Mouse (Mus musculus) liver, embryonic 14.5 days (tissue): ENCODE measurements around the gene Slc25a53. TPM values are rescaled to one million over a fixed set of nuclear protein-coding genes. Genes with fewer than 3 reads are reported as not detected.
A peak's percentile ranks its signal among the peaks of the same experiment; 100 is the strongest.

Source experiments
- ATAC-seq: fragments of 200-750 bp; cut with Nextera tagmentation; 2 replicates; pipeline ENCODE4 v1.8.0; 2017; ENCODE audit warnings: moderate number of reproducible peaks, mild to moderate bottlenecking, moderate library complexity; ENCODE audit not compliant: insufficient read depth
- DNase-seq, 3 experiments: peaks; one replicate each; pipeline ENCODE4 v3.0.0-alpha.2; 2012 to 2013; ENCODE audit warnings: low read depth in 3 of 3, low spot score in 3 of 3
- H3K27ac ChIP-seq: fragments of 300-500 bp; sonication (generic); 2 replicates; pipeline ENCODE4 v1.5.1; 2014; ENCODE audit warnings: moderate library complexity, mild to moderate bottlenecking, control low read depth, inconsistent platforms
- H3K27me3 ChIP-seq: fragments of 300-500 bp; sonication (generic); 2 replicates; pipeline ENCODE4 v1.6.1; 2014; ENCODE audit warnings: mild to moderate bottlenecking, low read length, moderate library complexity; ENCODE audit not compliant: control insufficient read depth, insufficient read depth
- H3K36me3 ChIP-seq: fragments of 300-500 bp; sonication (generic); replicated peaks from 2 replicates; pipeline ENCODE4 v1.6.1; 2014; ENCODE audit warnings: low read depth; ENCODE audit not compliant: control insufficient read depth, insufficient read depth
- H3K4me1 ChIP-seq, 2 experiments: fragments of 200-500 bp in 1 of 2; fragments of 300-500 bp in 1 of 2; sonication (generic) in 1 of 2; replicated peaks; 2 replicates each; pipeline ENCODE4 v1.6.1; 2012 to 2014; ENCODE audit warnings: antibody characterized with exemption in 1 of 2, inconsistent platforms in 1 of 2, low read length in 1 of 2; ENCODE audit not compliant: control insufficient read depth in 2 of 2, insufficient read depth in 2 of 2
- H3K4me2 ChIP-seq: fragments of 300-500 bp; sonication (generic); 2 replicates; pipeline ENCODE4 v1.6.1; 2014; ENCODE audit warnings: low read depth, mild to moderate bottlenecking, control low read depth, moderate library complexity
- H3K4me3 ChIP-seq, 2 experiments: fragments of 200-500 bp in 1 of 2; fragments of 300-500 bp in 1 of 2; sonication (generic) in 1 of 2; 2 replicates each; pipeline ENCODE4 v1.5.1; 2012 to 2014; ENCODE audit warnings: low read depth in 2 of 2, low read length in 2 of 2, mild to moderate bottlenecking in 2 of 2, control low read depth in 1 of 2, inconsistent platforms in 1 of 2, moderate library complexity in 1 of 2; ENCODE audit not compliant: insufficient read depth in 1 of 2
- H3K9ac ChIP-seq: fragments of 300-500 bp; sonication (generic); replicated peaks from 2 replicates; pipeline ENCODE4 v1.6.1; 2014; ENCODE audit warnings: mild to moderate bottlenecking, control low read depth, moderate library complexity
- H3K9me3 ChIP-seq: fragments of 300-500 bp; sonication (generic); 2 replicates; pipeline ENCODE4 v1.6.1; 2016; ENCODE audit warnings: low read length, mixed read lengths; ENCODE audit not compliant: control insufficient read depth
- CTCF ChIP-seq: IDR thresholded peaks from 2 replicates; pipeline ENCODE4 v1.5.1; 2016; ENCODE audit warnings: antibody characterized with exemption, low read depth, control low read depth
- EP300 ChIP-seq: IDR thresholded peaks from 2 replicates; pipeline ENCODE4 v1.6.1; 2016; ENCODE audit warnings: antibody characterized with exemption, low read depth
- WGBS: fragments of 180-500 bp; shearing (Covaris S2); extraction: QIAGEN DNeasy Blood & Tissue Kit; methylation state at CpG from one replicate; pipeline ENCODE4 v1.1.7; 2014; ENCODE audit not compliant: insufficient replicate concordance; 5-methylcytosine and 5-hydroxymethylcytosine counted together
- polyA plus RNA-seq, 2 experiments: library from polyadenylated mRNA; depleted of rRNA in 1 of 2; stranded (reverse) in 1 of 2; unstranded in 1 of 2; fragments of >200 nt; fragmentation: Nextera tagmentation in 1 of 2; extraction: Ambion mirVana in 1 of 2; gene quantifications; 2 replicates each; pipeline versions ENCODE4 v1.2.1 to v1.2.3; 2012 to 2014

Slc25a53 gene
- polyA plus RNA-seq, 2 experiments, result 1.3 to 2.1 TPM

GRCm38 (mm10) chrX:137037470-137037999 is 567 bp downstream of the Slc25a53 start:
- peak overlapping the region; percentile 63 for H3K9ac ChIP-seq
- DNase-seq (no peak), ATAC-seq (peak; percentile 27; the same call in 1 of the 2 replicates)
- H3K4me1 ChIP-seq, result peaks cover 0 to 2% of the 10 kb centered on the region in 2 experiments; a peak in 1 of 4 replicates
- peak overlapping the region; percentile 65 for H3K4me2 ChIP-seq
- no peaks in the 10 kb centered on the region for H3K9me3 ChIP-seq
- H3K36me3 ChIP-seq, result no peaks in the 10 kb centered on the region
- WGBS, result 12% methylated on average over 12 of the region's 12 CpGs
- H3K27ac ChIP-seq, result no peak overlapping the region
- TF ChIP-seq EP300, result no peak
- no peak for TF ChIP-seq CTCF
- peak overlapping the region; percentile 68 to 76 for H3K4me3 ChIP-seq
- H3K27me3 ChIP-seq, result no peaks in the 10 kb centered on the region

- H3K4me2 ChIP-seq, result no peak overlapping the region
- 53% methylated on average over 4 of the region's 4 CpGs for WGBS
- TF ChIP-seq EP300 (no peak), CTCF (no peak)
- H3K36me3 ChIP-seq, result no peaks in the 10 kb centered on the region
- no peaks in the 10 kb centered on the region for H3K9me3 ChIP-seq
- H3K4me3 ChIP-seq, result no peak overlapping the region
- H3K27ac ChIP-seq, result no peak overlapping the region
- ATAC-seq, result no peak
- no peaks in the 10 kb centered on the region for H3K27me3 ChIP-seq
- peaks cover 0 to 2% of the 10 kb centered on the region in 2 experiments; a peak in 1 of 4 replicates for H3K4me1 ChIP-seq
- DNase-seq, result no peak
- no peak overlapping the region for H3K9ac ChIP-seq
Observed at GRCm38 (mm10) chrX:137034322-137034721, 3.8 kb downstream of the Slc25a53 start.

GRCm38 (mm10) chrX:137031726-137032125 is 6.4 kb downstream of the Slc25a53 start:
- no peak overlapping the region for H3K4me2 ChIP-seq
- H3K9ac ChIP-seq, result no peak overlapping the region
- H3K27ac ChIP-seq, result no peak overlapping the region
- H3K4me1 ChIP-seq, result no peaks in the 10 kb centered on the region
- no peak overlapping the region for H3K4me3 ChIP-seq
- no peak for DNase-seq
- no peaks in the 10 kb centered on the region for H3K9me3 ChIP-seq
- 82% methylated on average over 5 of the region's 5 CpGs for WGBS
- no peaks in the 10 kb centered on the region for H3K36me3 ChIP-seq
- TF ChIP-seq CTCF (no peak), EP300 (no peak)
- ATAC-seq, result no peak
- H3K27me3 ChIP-seq, result no peaks in the 10 kb centered on the region

- Histone ChIP-seq H3K4me1 (no peaks in the 10 kb centered on the region), H3K27me3 (no peaks in the 10 kb centered on the region), H3K9ac (no peak overlapping the region), H3K4me3 (no peak overlapping the region), H3K4me2 (no peak overlapping the region), H3K9me3 (no peaks in the 10 kb centered on the region), H3K36me3 (no peaks in the 10 kb centered on the region), H3K27ac (no peak overlapping the region)
- DNase-seq, result no peak
- 85% methylated on average over 8 of the region's 8 CpGs for WGBS
- no peak for TF ChIP-seq CTCF
- TF ChIP-seq EP300, result no peak
- ATAC-seq, result no peak
Observed at GRCm38 (mm10) chrX:137030916-137031315, 7.2 kb downstream of the Slc25a53 start.

GRCm38 (mm10) chrX:137019310-137019709 is 18.8 kb downstream of the Slc25a53 start:
- no peaks in the 10 kb centered on the region for H3K4me1 ChIP-seq
- WGBS, result 5% methylated on average over 1 of the region's 1 CpGs
- no peak overlapping the region for H3K9ac ChIP-seq
- ATAC-seq, result peak; percentile 57; the same call in 1 of the 2 replicates
- H3K4me2 ChIP-seq, result no peak overlapping the region
- H3K9me3 ChIP-seq, result no peaks in the 10 kb centered on the region
- H3K27ac ChIP-seq, result no peak overlapping the region
- peak; percentile 68 for TF ChIP-seq CTCF
- TF ChIP-seq EP300, result no peak
- no peak overlapping the region for H3K4me3 ChIP-seq
- H3K36me3 ChIP-seq, result no peaks in the 10 kb centered on the region
- H3K27me3 ChIP-seq, result no peaks in the 10 kb centered on the region
- DNase-seq, result peak; percentile 23 to 33 (median 29)
